Mouse (Mus musculus): ENCODE measurements around the gene Vmn1r11.

The Vmn1r11 gene

DNA sequence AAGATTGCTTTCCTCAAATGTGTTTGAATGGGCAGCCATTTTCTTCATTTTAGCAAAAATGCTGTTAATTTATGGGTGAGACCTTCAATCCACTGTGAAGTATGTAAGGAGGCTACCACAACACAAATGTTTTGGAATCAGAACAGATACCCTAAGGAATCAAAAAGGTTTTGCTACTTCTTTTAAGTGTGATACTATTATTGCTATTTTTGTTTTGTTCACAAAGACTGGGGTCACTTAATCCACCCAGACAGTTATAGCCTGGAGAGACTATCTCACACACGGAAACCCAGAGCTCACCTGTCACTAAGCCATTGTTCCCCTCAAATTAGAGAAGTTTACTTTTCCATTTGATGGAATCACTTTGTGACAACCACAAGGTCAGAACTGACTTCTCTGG, at the start of gene Vmn1r11:
Gene Vmn1r11, plus strand, starts transcription at position 301 of the 400 bp plus-strand sequence.
- no peak for DNase-seq

DNA sequence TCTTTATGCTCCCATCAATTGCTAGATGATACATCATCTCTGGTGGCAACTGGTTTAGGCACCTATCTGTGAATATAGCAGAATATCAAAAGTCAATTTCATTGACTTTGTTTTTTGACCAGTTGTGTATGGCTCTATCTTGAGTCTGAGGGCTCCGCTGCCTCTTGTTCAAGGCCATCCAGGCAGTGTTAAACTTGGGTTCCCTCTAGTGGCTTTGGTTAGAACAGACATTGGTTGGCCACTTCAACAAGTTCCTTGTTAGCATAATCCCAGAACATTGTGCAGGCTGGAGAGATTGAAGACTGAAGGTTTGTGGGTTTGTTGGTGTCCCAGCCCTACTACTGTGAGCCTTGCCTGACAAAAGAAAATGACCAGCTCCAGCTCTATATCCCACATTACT, 26.9 kb upstream of the Vmn1r11 start:
- DNase-seq: no peak

DNA sequence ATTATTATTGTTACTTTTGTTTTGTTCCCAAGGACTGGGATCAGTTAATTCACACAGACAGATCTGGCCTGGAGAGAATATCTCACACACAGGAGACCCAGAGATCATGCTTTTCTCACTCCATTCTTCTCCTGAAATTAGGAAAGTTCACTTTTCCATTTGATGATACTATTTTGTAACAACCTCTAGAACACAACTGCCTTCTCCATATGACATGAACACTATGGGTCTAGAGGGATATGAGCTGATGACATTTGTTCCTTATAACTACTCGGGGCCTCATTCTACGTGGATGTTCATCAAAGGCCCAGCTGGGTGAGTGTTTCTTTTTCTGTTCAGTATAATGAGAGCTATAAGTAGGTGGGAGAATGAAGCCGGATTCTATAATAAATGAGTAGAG, 24.1 kb upstream of the Vmn1r11 start, which contains the start of gene Vmn1r10:
Gene Vmn1r10, plus strand, starts transcription at position 301 of the 400 bp plus-strand sequence.
- DNase-seq: no peak

DNA sequence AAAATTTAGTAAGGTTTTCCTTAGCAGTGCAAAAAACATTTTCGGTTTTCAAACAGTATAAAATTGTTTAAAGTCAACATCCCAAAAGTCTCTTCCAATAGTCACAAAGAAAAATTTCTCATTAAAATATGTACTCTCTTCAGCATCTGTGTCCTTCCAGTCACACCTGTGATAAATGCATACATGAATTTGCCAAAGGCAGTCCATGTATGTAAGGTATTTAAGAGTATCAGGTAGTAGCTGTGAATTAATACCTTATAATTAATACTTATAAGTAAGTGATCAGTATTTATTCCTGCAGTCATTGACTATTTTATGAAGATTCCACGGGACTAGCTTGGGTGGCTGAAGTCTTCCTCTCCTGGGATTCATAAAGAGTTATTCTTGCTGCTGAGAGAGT, 23.4 kb downstream of the Vmn1r11 start, which contains the start of gene Vmn1r12:
Gene Vmn1r12, plus strand, starts transcription at position 301 of the 400 bp plus-strand sequence.
- DNase-seq: no peak

All from thymus, adult 18-20 months (tissue).